Mouse (Mus musculus) liver, embryonic 16.5 days (tissue): Measurements from ENCODE around the gene Pip5k1a. TPM values are rescaled to one million over a fixed set of nuclear protein-coding genes. Genes with fewer than 3 reads are reported as not detected.

ENCODE experiments used
- ATAC-seq: fragments of 200-750 bp; cut with Nextera tagmentation; 2 replicates; pipeline ENCODE4 v1.8.0; 2017; ENCODE audit warnings: low read depth, mild to moderate bottlenecking, moderate number of reproducible peaks, moderate library complexity
- H3K27ac ChIP-seq: fragments of 300-500 bp; sonication (generic); 2 replicates; pipeline ENCODE4 v1.5.1; 2014; ENCODE audit warnings: mild to moderate bottlenecking, low read length
- H3K27me3 ChIP-seq: fragments of 300-500 bp; sonication (generic); 2 replicates; pipeline ENCODE4 v1.6.1; 2014; ENCODE audit warnings: low read depth, low read length, mixed read lengths; ENCODE audit not compliant: control insufficient read depth, insufficient read depth
- H3K36me3 ChIP-seq: fragments of 300-500 bp; sonication (generic); 2 replicates; pipeline ENCODE4 v1.6.1; 2014; ENCODE audit warnings: mild to moderate bottlenecking; ENCODE audit not compliant: control insufficient read depth, insufficient read depth
- H3K4me1 ChIP-seq: fragments of 300-500 bp; sonication (generic); 2 replicates; pipeline ENCODE4 v1.6.1; 2014; ENCODE audit warnings: low read depth, low read length, mixed read lengths; ENCODE audit not compliant: control insufficient read depth
- H3K4me2 ChIP-seq: fragments of 300-500 bp; sonication (generic); 2 replicates; pipeline ENCODE4 v1.6.1; 2014; ENCODE audit warnings: low read depth, low read length, mixed read lengths
- H3K4me3 ChIP-seq: fragments of 300-500 bp; sonication (generic); 2 replicates; pipeline ENCODE4 v1.5.1; 2014; ENCODE audit warnings: low read depth, mild to moderate bottlenecking, low read length
- H3K9ac ChIP-seq: fragments of 300-500 bp; sonication (generic); 2 replicates; pipeline ENCODE4 v1.6.1; 2014; ENCODE audit warnings: low read depth, low read length
- H3K9me3 ChIP-seq: fragments of 300-500 bp; sonication (generic); replicated peaks from 2 replicates; pipeline ENCODE4 v1.6.1; 2016; ENCODE audit warnings: low read length; ENCODE audit not compliant: control insufficient read depth
- WGBS: fragments of 180-500 bp; shearing (Covaris S2); extraction: QIAGEN DNeasy Blood & Tissue Kit; methylation state at CpG from one replicate; pipeline ENCODE4 v1.1.7; 2014; ENCODE audit not compliant: insufficient replicate concordance; 5-methylcytosine and 5-hydroxymethylcytosine counted together
- polyA plus RNA-seq: library from polyadenylated mRNA; unstranded; fragments of >200 nt; fragmentation: Nextera tagmentation; extraction: Ambion mirVana; gene quantifications from 2 replicates; pipeline ENCODE4 v1.2.1, GENCODE M21; 2015

The Pip5k1a gene
- polyA plus RNA-seq, 1 experiment from 2014 or later = 8.9 TPM

GRCm38 (mm10) chr3:95063741-95064140 is 43.0 kb downstream of the Pip5k1a start:
- Histone ChIP-seq H3K27me3 (no peaks in the 10 kb centered on the region), H3K27ac (no peak overlapping the region), H3K4me1 (no peaks in the 10 kb centered on the region), H3K4me2 (no peak overlapping the region), H3K9me3 (no peaks in the 10 kb centered on the region), H3K4me3 (no peak overlapping the region), H3K36me3 (peaks cover 75% of the 10 kb centered on the region), H3K9ac (no peak overlapping the region)
- 91% methylated on average over 4 of the region's 4 CpGs for WGBS
- no peak for ATAC-seq

- no peak overlapping the region for H3K4me2 ChIP-seq
- WGBS = 80% methylated on average over 8 of the region's 8 CpGs
- ATAC-seq = no peak
- H3K9ac ChIP-seq = no peak overlapping the region
- H3K27me3 ChIP-seq = no peaks in the 10 kb centered on the region
- peaks cover 35% of the 10 kb centered on the region for H3K36me3 ChIP-seq
- H3K27ac ChIP-seq = no peak overlapping the region
- H3K9me3 ChIP-seq = no peaks in the 10 kb centered on the region
- no peak overlapping the region for H3K4me3 ChIP-seq
- H3K4me1 ChIP-seq = peaks cover 24% of the 10 kb centered on the region
Measured at GRCm38 (mm10) chr3:95058078-95058477, 48.7 kb downstream of the Pip5k1a start.

- Histone ChIP-seq H3K4me3 (no peak overlapping the region), H3K4me1 (peaks cover 24% of the 10 kb centered on the region), H3K9me3 (no peaks in the 10 kb centered on the region), H3K27ac (no peak overlapping the region), H3K9ac (no peak overlapping the region), H3K4me2 (no peak overlapping the region), H3K36me3 (peaks cover 21% of the 10 kb centered on the region), H3K27me3 (no peaks in the 10 kb centered on the region)
- peak; percentile 39 for ATAC-seq
- WGBS = 37% methylated on average over 7 of the region's 7 CpGs
Measured at GRCm38 (mm10) chr3:95056275-95056674, 50.5 kb downstream of the Pip5k1a start.

GRCm38 (mm10) chr3:95054481-95055260 is 52.1 kb downstream of the Pip5k1a start:
- no peak overlapping the region for H3K9ac ChIP-seq
- H3K9me3 ChIP-seq = no peaks in the 10 kb centered on the region
- H3K4me2 ChIP-seq = peak overlapping the region; percentile 7
- H3K27ac ChIP-seq = peak overlapping the region; percentile 15
- peak; percentile 87 for ATAC-seq
- H3K36me3 ChIP-seq = peaks cover 7% of the 10 kb centered on the region
- no peaks in the 10 kb centered on the region for H3K27me3 ChIP-seq
- peaks cover 24% of the 10 kb centered on the region for H3K4me1 ChIP-seq
- WGBS = 19% methylated on average over 10 of the region's 10 CpGs
- no peak overlapping the region for H3K4me3 ChIP-seq

GRCm38 (mm10) chr3:95053701-95054100 is 53.0 kb downstream of the Pip5k1a start:
- ATAC-seq = no peak
- H3K4me1 ChIP-seq = peaks cover 24% of the 10 kb centered on the region
- H3K36me3 ChIP-seq = no peaks in the 10 kb centered on the region
- no peaks in the 10 kb centered on the region for H3K27me3 ChIP-seq
- H3K4me2 ChIP-seq = no peak overlapping the region
- no peaks in the 10 kb centered on the region for H3K9me3 ChIP-seq
- no peak overlapping the region for H3K4me3 ChIP-seq
- no peak overlapping the region for H3K27ac ChIP-seq
- H3K9ac ChIP-seq = no peak overlapping the region
- 34% methylated on average over 3 of the region's 3 CpGs for WGBS

- Histone ChIP-seq H3K4me2 (no peak overlapping the region), H3K27me3 (no peaks in the 10 kb centered on the region), H3K4me1 (peaks cover 24% of the 10 kb centered on the region), H3K27ac (no peak overlapping the region), H3K9ac (no peak overlapping the region), H3K36me3 (no peaks in the 10 kb centered on the region), H3K9me3 (no peaks in the 10 kb centered on the region), H3K4me3 (no peak overlapping the region)
- no peak for ATAC-seq
- 36% methylated on average over 1 of the region's 1 CpGs for WGBS
Measured at GRCm38 (mm10) chr3:95052959-95053358, 53.8 kb downstream of the Pip5k1a start.

GRCm38 (mm10) chr3:95047914-95048313 is 58.8 kb downstream of the Pip5k1a start:
- Histone ChIP-seq H3K4me3 (no peak overlapping the region), H3K4me1 (peaks cover 22% of the 10 kb centered on the region), H3K4me2 (no peak overlapping the region), H3K36me3 (no peaks in the 10 kb centered on the region), H3K27ac (no peak overlapping the region), H3K9me3 (no peaks in the 10 kb centered on the region), H3K9ac (no peak overlapping the region), H3K27me3 (no peaks in the 10 kb centered on the region)
- no peak for ATAC-seq
- 81% methylated on average over 3 of the region's 3 CpGs for WGBS

GRCm38 (mm10) chr3:95046462-95047057 is 60.2 kb downstream of the Pip5k1a start:
- Histone ChIP-seq H3K4me2 (peak overlapping the region; percentile 54), H3K4me1 (peaks cover 27% of the 10 kb centered on the region), H3K36me3 (no peaks in the 10 kb centered on the region), H3K9me3 (no peaks in the 10 kb centered on the region), H3K27ac (peak overlapping the region; percentile 80), H3K9ac (peak overlapping the region; percentile 35; the same call in 1 of the 2 replicates), H3K27me3 (no peaks in the 10 kb centered on the region), H3K4me3 (peak overlapping the region; percentile 35)
- ATAC-seq = no peak
- 24% methylated on average over 11 of the region's 11 CpGs for WGBS

- Histone ChIP-seq H3K4me2 (no peak overlapping the region), H3K27me3 (no peaks in the 10 kb centered on the region), H3K4me1 (peaks cover 34% of the 10 kb centered on the region), H3K27ac (0 out of 2 replicates have a peak overlapping the region, but pooled peaks have one; percentile 62), H3K9ac (no peak overlapping the region), H3K36me3 (peaks cover 5% of the 10 kb centered on the region; the same call in 1 of the 2 replicates), H3K9me3 (no peaks in the 10 kb centered on the region), H3K4me3 (no peak overlapping the region)
- 53% methylated on average over 6 of the region's 6 CpGs for WGBS
- no peak for ATAC-seq
Measured at GRCm38 (mm10) chr3:95043251-95043650, 63.5 kb downstream of the Pip5k1a start.
